Mouse (Mus musculus) liver, adult 2 months (tissue): Measurements from ENCODE around the gene Ficd.

Experiments
- CTCF ChIP-seq: fragments of 200-500 bp; IDR thresholded peaks from 2 replicates; pipeline ENCODE4 v1.5.1; 2011; ENCODE audit warnings: low read depth, low read length, control low read depth
- POLR2A ChIP-seq: fragments of 200-500 bp; IDR thresholded peaks from 2 replicates; pipeline ENCODE4 v1.6.1; 2011; ENCODE audit warnings: low read length, control low read depth; ENCODE audit not compliant: insufficient read depth; ENCODE audit errors: extremely low read depth

DNA sequence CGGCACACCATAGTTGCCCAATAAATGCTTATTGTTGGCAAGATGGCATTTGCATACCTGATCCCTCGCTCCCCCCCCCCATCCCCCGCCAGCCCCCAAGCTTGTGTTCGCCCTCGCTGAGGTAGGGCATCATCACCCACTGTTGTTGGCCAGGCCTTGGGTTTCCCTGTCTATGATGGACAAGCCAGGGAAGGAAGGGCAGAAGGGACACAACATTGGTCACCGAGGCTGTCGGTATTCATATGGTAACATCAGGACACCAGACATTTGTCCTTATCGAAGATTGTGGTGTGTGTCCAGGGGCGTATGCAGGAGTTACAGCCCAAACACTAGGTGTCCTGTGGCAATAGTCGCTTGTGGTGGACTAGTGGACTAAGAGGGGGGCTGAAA lies 505 bp downstream of the Ficd start:
- no peak for TF ChIP-seq POLR2A
- no peak for TF ChIP-seq CTCF
